Mouse (Mus musculus) hindbrain, embryonic 11.5 days (tissue): Measurements from ENCODE around the gene Acss3. TPM values are rescaled to one million over a fixed set of nuclear protein-coding genes. Genes with fewer than 3 reads are reported as not detected.
A peak's percentile ranks its signal among the peaks of the same experiment; 100 is the strongest.

Experiments
- ATAC-seq: fragments of 200-750 bp; cut with Nextera tagmentation; 2 replicates; pipeline ENCODE4 v1.8.0; 2017; ENCODE audit warnings: mild to moderate bottlenecking, moderate TSS enrichment, moderate library complexity; ENCODE audit not compliant: low FRiP score
- DNase-seq: peaks from one replicate; pipeline ENCODE4 v3.0.0-alpha.2; 2015; ENCODE audit warnings: low spot score
- H3K27ac ChIP-seq: fragments of 300-500 bp; sonication (generic); 2 replicates; pipeline ENCODE4 v1.5.1; 2014; ENCODE audit warnings: mild to moderate bottlenecking, low read depth, low read length
- H3K27me3 ChIP-seq: fragments of 300-500 bp; sonication (generic); 2 replicates; pipeline ENCODE4 v1.6.1; 2014; ENCODE audit warnings: mild to moderate bottlenecking, low read length, moderate library complexity, mixed read lengths; ENCODE audit not compliant: control insufficient read depth, insufficient read depth
- H3K36me3 ChIP-seq: fragments of 300-500 bp; sonication (generic); 2 replicates; pipeline ENCODE4 v1.6.1; 2014; ENCODE audit warnings: mild to moderate bottlenecking, low read length, moderate library complexity, mixed read lengths; ENCODE audit not compliant: control insufficient read depth, insufficient read depth
- H3K4me1 ChIP-seq: fragments of 300-500 bp; sonication (generic); replicated peaks from 2 replicates; pipeline ENCODE4 v1.6.1; 2014; ENCODE audit warnings: low read length, mixed read lengths; ENCODE audit not compliant: control insufficient read depth, insufficient read depth
- H3K4me2 ChIP-seq: fragments of 300-500 bp; sonication (generic); replicated peaks from 2 replicates; pipeline ENCODE4 v1.6.1; 2014; ENCODE audit warnings: mild to moderate bottlenecking, low read depth, low read length
- H3K4me3 ChIP-seq: fragments of 300-500 bp; sonication (generic); 2 replicates; pipeline ENCODE4 v1.5.1; 2014; ENCODE audit warnings: low read depth, low read length
- H3K9ac ChIP-seq: fragments of 300-500 bp; sonication (generic); 2 replicates; pipeline ENCODE4 v1.6.1; 2014; ENCODE audit warnings: low read depth, low read length
- H3K9me3 ChIP-seq: fragments of 300-500 bp; sonication (generic); 2 replicates; pipeline ENCODE4 v1.6.1; 2016; ENCODE audit warnings: low read length; ENCODE audit not compliant: control insufficient read depth
- WGBS: fragments of 180-500 bp; shearing (Covaris S2); extraction: QIAGEN DNeasy Blood & Tissue Kit; methylation state at CpG from one replicate; pipeline ENCODE4 v1.1.7; 2014; 5-methylcytosine and 5-hydroxymethylcytosine counted together
- polyA plus RNA-seq: library from polyadenylated mRNA; unstranded; fragments of >200 nt; fragmentation: Nextera tagmentation; extraction: Ambion mirVana; gene quantifications from 2 replicates; pipeline ENCODE4 v1.2.1, GENCODE M21; 2014

The Acss3 gene
- polyA plus RNA-seq: 3.1 and 3.7 TPM in 2 replicates

DNA sequence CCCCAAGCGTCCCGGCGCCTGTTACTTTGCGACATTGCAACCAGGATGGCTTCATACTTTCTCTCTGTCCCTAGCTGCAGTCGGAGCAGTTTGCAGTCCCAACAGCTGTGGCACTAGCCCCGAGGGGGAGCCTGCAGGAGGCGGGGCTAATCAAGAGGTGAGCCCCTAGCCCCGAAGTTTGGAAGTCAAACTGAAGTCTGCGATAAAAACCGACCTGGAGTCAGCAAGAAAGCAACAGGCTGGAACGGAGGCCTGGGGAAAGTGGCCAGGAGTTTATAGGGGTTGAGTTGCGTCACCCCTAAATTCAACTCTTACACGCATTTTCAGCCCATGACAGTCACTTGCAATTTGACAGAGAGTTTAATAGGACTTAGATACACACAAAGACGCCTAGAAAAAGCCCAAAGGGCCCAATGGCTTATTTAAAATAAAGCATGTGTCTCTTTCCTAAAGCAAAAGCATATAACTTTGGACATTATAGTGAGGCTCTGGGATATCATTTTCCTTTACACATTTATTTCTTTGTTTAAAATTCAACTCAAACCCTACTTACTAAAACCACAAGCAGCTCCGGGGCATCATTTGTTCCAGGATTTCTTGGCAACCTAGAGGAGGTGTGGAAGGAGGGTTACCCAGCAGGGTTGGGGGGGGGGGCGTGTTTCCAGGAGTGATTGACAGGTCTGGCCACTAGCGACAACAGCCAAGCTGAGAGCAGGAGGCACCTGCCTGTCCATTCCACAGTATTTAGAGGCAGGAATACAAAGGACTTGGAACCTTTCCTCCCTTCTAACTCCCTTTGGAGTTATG, at the start of gene Acss3:
Acss3 (minus strand) TSS at position 140 of the 807 bp plus-strand sequence.
- peak within 1 kb of the TSS; percentile 56 for H3K4me2 ChIP-seq

DNA sequence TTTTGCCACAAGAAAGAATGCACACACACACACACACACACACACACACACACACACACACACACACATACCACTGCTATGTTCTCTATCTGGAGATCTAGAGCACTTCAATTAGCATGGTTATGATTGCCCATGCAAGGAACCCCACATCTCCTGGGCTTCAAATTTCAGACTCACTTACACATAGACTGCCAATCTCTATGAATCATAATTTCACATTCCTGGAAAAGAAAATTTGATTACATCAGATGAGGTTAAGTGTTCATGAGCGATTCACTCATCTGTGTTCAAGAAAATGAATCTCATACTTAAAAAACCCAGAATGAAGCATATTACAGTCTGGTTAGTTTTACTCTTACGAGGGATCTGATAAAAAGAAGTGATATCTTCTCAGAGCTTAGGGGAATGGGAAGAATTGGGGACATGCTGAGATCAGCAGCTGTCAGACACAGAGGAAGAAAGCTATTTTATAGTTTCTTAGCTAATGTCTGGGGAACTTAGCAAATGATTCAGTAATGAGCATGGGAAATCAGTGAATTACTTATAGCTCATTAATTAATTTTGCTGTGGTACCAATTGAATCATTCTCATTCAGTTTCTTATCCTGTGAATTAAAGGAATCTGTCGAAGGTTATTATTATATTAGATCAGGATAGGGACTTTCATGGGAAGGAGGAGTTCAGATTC, 48.7 kb upstream of the Acss3 start:
- H3K4me1 ChIP-seq: no peaks in the 10 kb centered on the region
- no peaks in the 10 kb centered on the region for H3K36me3 ChIP-seq
- no peak overlapping the region for H3K27ac ChIP-seq
- no peak overlapping the region for H3K9ac ChIP-seq
- no peaks in the 10 kb centered on the region for H3K9me3 ChIP-seq
- no peak for ATAC-seq
- WGBS: 86% methylated on average over 3 of the region's 3 CpGs
- no peak for DNase-seq
- no peaks in the 10 kb centered on the region for H3K27me3 ChIP-seq
- no peak overlapping the region for H3K4me2 ChIP-seq
- H3K4me3 ChIP-seq: no peak overlapping the region

More for the DNA sequence above, at the start of gene Acss3:
- ATAC-seq (peak; percentile 96), DNase-seq (peak; percentile 79)
- WGBS: 4% methylated on average over 17 of the region's 17 CpGs
- Histone ChIP-seq H3K4me3 (peak within 1 kb of the TSS; percentile 37), H3K9ac (peak within 1 kb of the TSS; percentile 37), H3K36me3 (no peaks in the 10 kb centered on the region), H3K4me1 (no peaks in the 10 kb centered on the region), H3K27ac (no peak within 1 kb of the TSS), H3K9me3 (no peaks in the 10 kb centered on the region), H3K27me3 (no peaks in the 10 kb centered on the region)

DNA sequence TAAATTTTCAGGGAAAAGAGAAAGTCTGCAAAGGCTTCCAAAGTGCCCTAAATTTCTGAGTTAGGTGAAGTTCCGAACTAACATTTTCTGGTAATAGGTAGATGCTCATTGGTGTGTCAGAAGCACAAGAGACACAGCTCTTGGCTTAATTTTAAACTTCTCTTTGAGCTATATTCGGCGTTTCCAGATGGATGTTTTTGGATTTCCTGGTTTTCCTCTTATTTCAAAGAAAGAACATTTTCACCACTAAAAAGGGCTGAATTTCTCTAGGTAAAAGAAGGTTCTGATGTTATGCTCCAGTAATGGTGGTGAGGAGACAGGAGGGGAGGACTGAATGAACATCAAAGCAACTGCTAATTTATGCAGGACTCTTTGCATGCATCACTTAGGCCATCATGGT, 43.0 kb upstream of the Acss3 start:
- Histone ChIP-seq H3K4me1 (no peaks in the 10 kb centered on the region), H3K4me2 (no peak overlapping the region), H3K27ac (no peak overlapping the region), H3K9me3 (no peaks in the 10 kb centered on the region), H3K4me3 (no peak overlapping the region), H3K9ac (no peak overlapping the region), H3K36me3 (no peaks in the 10 kb centered on the region), H3K27me3 (no peaks in the 10 kb centered on the region)
- ATAC-seq: no peak
- 89% methylated on average over 3 of the region's 3 CpGs for WGBS
- DNase-seq: no peak

DNA sequence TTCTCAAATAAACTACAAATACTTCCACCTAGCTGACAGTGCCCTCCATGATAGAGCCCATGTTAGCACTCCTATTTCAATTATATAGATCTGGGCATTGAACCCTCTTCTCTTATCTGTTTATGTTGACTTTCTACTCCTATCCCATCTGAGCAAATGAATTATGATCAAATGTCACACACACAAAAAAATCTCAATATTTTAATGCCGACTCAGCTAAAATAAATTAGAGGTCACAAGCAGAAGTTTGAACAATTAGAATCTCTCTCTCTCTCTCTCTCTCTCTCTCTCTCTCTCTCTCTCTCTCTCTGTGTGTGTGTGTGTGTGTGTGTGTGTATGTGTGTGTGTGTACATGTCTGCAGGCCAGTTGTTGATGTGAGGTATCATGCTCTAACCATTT, 25.3 kb upstream of the Acss3 start:
- H3K27me3 ChIP-seq: no peaks in the 10 kb centered on the region
- no peak for DNase-seq
- WGBS: 97% methylated on average over 1 of the region's 1 CpGs

DNA sequence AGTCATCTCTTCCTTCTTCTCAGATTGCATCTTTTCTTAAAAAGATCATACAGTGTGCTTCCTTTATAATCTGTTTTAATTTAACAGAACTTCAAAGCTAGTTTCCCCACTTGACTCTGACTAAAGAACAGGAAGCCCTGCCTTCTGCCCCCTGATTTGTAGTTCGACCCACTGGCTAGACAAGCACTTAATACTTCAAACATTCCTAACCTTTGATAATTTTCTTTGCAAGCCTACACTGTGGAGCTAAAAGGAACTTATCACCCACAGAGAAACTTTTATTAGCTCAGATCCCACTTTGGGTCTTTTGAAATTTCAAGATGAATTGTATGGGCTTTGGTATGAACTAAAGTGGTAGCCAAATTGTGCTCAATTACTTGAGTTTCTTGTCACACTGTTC, 20.5 kb upstream of the Acss3 start:
- no peak overlapping the region for H3K27ac ChIP-seq
- H3K9me3 ChIP-seq: no peaks in the 10 kb centered on the region
- H3K4me2 ChIP-seq: no peak overlapping the region
- no peak overlapping the region for H3K4me3 ChIP-seq
- H3K36me3 ChIP-seq: no peaks in the 10 kb centered on the region
- WGBS: 58% methylated on average over 1 of the region's 1 CpGs
- H3K9ac ChIP-seq: no peak overlapping the region
- ATAC-seq: no peak
- no peaks in the 10 kb centered on the region for H3K27me3 ChIP-seq
- H3K4me1 ChIP-seq: no peaks in the 10 kb centered on the region
- DNase-seq: no peak

More for the DNA sequence above, 25.3 kb upstream of the Acss3 start:
- no peak overlapping the region for H3K9ac ChIP-seq
- no peaks in the 10 kb centered on the region for H3K36me3 ChIP-seq
- H3K4me2 ChIP-seq: no peak overlapping the region
- no peak overlapping the region for H3K4me3 ChIP-seq
- ATAC-seq: no peak
- H3K4me1 ChIP-seq: no peaks in the 10 kb centered on the region
- H3K9me3 ChIP-seq: no peaks in the 10 kb centered on the region
- no peak overlapping the region for H3K27ac ChIP-seq

DNA sequence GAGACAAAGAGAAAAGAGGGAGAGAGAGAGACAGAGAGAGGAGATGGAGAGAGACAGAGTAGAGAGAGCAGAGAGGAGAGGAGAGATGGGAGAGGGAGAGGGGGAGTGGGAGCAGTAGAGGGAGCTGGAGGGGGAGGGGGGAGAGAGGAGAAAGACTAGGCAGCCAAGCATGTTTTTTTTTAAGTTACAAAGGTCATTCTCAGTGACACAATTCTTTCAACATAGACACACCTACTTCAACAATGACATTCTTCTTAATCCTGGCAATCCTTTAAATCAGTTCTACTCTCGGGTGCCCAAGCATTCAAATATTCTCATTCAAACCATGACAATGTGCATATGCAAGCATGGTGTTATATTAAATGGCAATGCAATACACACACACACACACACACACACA, 19.4 kb upstream of the Acss3 start:
- no peaks in the 10 kb centered on the region for H3K4me1 ChIP-seq
- H3K9ac ChIP-seq: no peak overlapping the region
- no peak for DNase-seq
- H3K4me2 ChIP-seq: no peak overlapping the region
- ATAC-seq: no peak
- H3K27me3 ChIP-seq: no peaks in the 10 kb centered on the region
- WGBS: 57% methylated on average over 1 of the region's 1 CpGs
- H3K36me3 ChIP-seq: no peaks in the 10 kb centered on the region
- H3K4me3 ChIP-seq: no peak overlapping the region
- H3K27ac ChIP-seq: no peak overlapping the region
- no peaks in the 10 kb centered on the region for H3K9me3 ChIP-seq

DNA sequence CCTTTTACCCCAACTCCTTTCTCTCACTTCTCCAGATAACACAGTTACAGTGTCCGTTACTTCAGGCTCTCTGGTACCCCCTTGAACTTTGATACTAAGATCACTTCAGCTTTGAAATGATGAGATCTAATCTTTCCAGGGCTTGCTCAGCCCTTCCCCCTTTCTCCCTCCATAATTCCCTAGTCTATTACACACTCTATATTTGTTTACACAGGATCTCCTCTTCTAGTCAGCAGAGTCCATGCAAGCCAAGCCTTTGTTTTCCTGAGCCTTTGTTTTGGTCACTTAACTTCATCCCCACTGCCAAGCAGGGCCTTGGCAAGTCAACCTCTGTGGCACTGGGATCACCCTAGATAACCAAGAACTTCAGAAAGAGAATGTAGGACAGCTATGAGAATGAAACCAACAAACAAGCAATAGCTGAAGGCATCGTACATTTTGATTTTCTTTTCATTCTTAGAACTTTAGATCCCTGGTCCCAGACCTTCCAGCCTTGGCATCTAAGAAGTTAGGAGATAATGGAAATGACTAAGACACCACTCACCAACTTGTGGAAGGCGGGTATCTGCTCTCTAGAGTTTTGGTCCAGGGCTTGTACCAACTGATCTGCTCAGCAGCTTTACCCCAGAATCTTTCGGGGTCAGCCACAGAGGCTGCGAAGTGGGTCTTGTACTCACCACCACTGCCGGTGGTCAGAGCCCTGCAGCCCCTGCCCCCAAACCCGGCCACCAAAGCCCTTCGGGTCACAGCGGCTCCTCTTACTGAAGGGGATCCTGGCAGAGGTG, 532 bp downstream of the Acss3 start:
- peak; percentile 56 for ATAC-seq

DNA sequence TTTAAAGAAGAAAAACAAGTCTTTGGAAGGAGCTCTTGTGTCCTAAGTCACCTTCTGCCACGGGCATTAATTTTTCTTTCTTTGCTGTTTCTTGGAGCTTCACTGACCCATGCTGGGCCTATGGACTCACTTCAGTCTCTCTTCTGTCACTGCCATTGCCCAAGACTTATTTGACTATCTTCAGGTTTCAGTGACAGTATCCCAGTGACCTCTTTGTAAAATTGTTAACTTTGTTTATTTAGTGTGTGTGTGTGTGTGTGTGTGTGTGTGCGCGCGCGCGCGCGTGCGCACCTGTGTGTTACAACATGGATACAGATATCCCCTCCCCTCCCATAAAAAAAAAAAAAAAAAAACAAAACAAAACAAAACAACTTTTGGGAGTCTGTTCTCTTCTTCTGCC, 2.2 kb downstream of the Acss3 start:
- Histone ChIP-seq H3K4me1 (no peaks in the 10 kb centered on the region), H3K9ac (no peak overlapping the region), H3K27ac (no peak overlapping the region), H3K9me3 (no peaks in the 10 kb centered on the region), H3K36me3 (no peaks in the 10 kb centered on the region), H3K27me3 (no peaks in the 10 kb centered on the region), H3K4me3 (no peak overlapping the region), H3K4me2 (no peak overlapping the region)
- no peak for ATAC-seq
- 96% methylated on average over 9 of the region's 9 CpGs for WGBS
- no peak for DNase-seq

More for the DNA sequence above, 532 bp downstream of the Acss3 start:
- 10% methylated on average over 9 of the region's 9 CpGs for WGBS
- no peaks in the 10 kb centered on the region for H3K27me3 ChIP-seq
- no peaks in the 10 kb centered on the region for H3K4me1 ChIP-seq
- H3K9me3 ChIP-seq: no peaks in the 10 kb centered on the region
- H3K36me3 ChIP-seq: no peaks in the 10 kb centered on the region
- peak overlapping the region; percentile 37 for H3K4me3 ChIP-seq
- H3K4me2 ChIP-seq: peak overlapping the region; percentile 56
- no peak for DNase-seq
- no peak overlapping the region for H3K27ac ChIP-seq
- H3K9ac ChIP-seq: peak overlapping the region; percentile 37
